Mouse (Mus musculus) midbrain, embryonic 10.5 days (tissue): Measurements from ENCODE around the gene Ccdc88a. TPM values are rescaled to one million over a fixed set of nuclear protein-coding genes. Genes with fewer than 3 reads are reported as not detected.
"Not testable (repeated sequence)": the region's sequence is repeated elsewhere in the genome, so short reads cannot be mapped to it uniquely, and the experiment has no call there.

ENCODE experiments used
- DNase-seq: peaks from one replicate; pipeline ENCODE4 v3.0.0-alpha.2; 2017; ENCODE audit warnings: low spot score
- H3K27ac ChIP-seq: fragments of 300-500 bp; sonication (generic); replicated peaks from 2 replicates; pipeline ENCODE4 v1.5.1; 2016; ENCODE audit warnings: mild to moderate bottlenecking
- H3K27me3 ChIP-seq: fragments of 300-500 bp; sonication (generic); 2 replicates; pipeline ENCODE4 v1.6.1; 2016; ENCODE audit warnings: low read depth, mild to moderate bottlenecking; ENCODE audit not compliant: poor library complexity, severe bottlenecking
- H3K36me3 ChIP-seq: fragments of 300-500 bp; sonication (generic); 2 replicates; pipeline ENCODE4 v1.6.1; 2016; ENCODE audit warnings: mild to moderate bottlenecking, moderate library complexity
- H3K4me1 ChIP-seq: fragments of 300-500 bp; sonication (generic); 2 replicates; pipeline ENCODE4 v1.6.1; 2016
- H3K4me3 ChIP-seq: fragments of 300-500 bp; sonication (generic); 2 replicates; pipeline ENCODE4 v1.5.1; 2016; ENCODE audit warnings: mild to moderate bottlenecking, moderate library complexity
- H3K9me3 ChIP-seq: fragments of 300-500 bp; sonication (generic); replicated peaks from 2 replicates; pipeline ENCODE4 v1.6.1; 2016; ENCODE audit warnings: mild to moderate bottlenecking
- WGBS: fragments of 180-500 bp; shearing (Covaris S2); methylation state at CpG from one replicate; pipeline ENCODE4 v1.1.7; 2016; 5-methylcytosine and 5-hydroxymethylcytosine counted together
- polyA plus RNA-seq: library from polyadenylated mRNA; unstranded; fragments of >200 nt; fragmentation: Nextera tagmentation; extraction: Ambion mirVana; gene quantifications from 2 replicates; pipeline ENCODE4 v1.2.1, GENCODE M21; 2016

Gene Ccdc88a
- polyA plus RNA-seq, 1 experiment from 2014 or later: 35.9 TPM

GRCm38 (mm10) chr11:29546297-29546696 lies 172.8 kb downstream of the Ccdc88a start:
- not testable (repeated sequence) for H3K9me3 ChIP-seq, DNase-seq, H3K27me3 ChIP-seq
- Histone ChIP-seq H3K4me3 (peak overlapping the region; percentile 81), H3K27ac (peak overlapping the region; percentile 92; the same call in 1 of the 2 replicates), H3K4me1 (peaks cover 14% of the 10 kb centered on the region), H3K36me3 (peaks cover 53% of the 10 kb centered on the region)
- WGBS: 94% methylated on average over 2 of the region's 2 CpGs

DNA sequence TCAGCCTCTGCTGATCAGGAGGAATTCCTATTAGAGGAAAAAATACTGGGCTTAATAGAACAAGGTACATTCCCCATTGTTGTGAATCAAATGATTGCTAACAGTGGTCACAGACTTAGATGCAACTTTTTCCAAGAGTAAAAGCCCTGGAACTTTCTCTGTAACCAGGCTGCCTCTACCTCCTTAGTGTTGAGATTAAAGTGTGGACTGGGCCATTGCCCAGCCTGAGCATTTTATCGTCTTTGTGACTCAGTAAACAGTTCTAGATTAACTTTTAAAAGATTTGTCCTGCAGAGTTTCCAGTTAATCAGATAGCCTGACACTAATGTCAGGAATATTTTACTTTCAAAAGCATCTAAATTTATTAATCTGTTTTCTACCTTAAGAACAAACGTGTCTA lies 173.3 kb downstream of the Ccdc88a start:
- WGBS: 25% methylated on average over 2 of the region's 2 CpGs
- Histone ChIP-seq H3K4me1 (peaks cover 14% of the 10 kb centered on the region), H3K4me3 (peak overlapping the region; percentile 81), H3K27ac (peak overlapping the region; percentile 92), H3K9me3 (no peaks in the 10 kb centered on the region), H3K36me3 (peaks cover 48% of the 10 kb centered on the region), H3K27me3 (no peaks in the 10 kb centered on the region)
- DNase-seq: no peak

GRCm38 (mm10) chr11:29547249-29547751 lies 173.8 kb downstream of the Ccdc88a start:
- no peaks in the 10 kb centered on the region for H3K9me3 ChIP-seq
- H3K36me3 ChIP-seq: peaks cover 45% of the 10 kb centered on the region
- under 1% methylated on average over 27 of the region's 27 CpGs for WGBS
- H3K4me1 ChIP-seq: peaks cover 14% of the 10 kb centered on the region
- H3K27ac ChIP-seq: peak overlapping the region; percentile 92
- no peaks in the 10 kb centered on the region for H3K27me3 ChIP-seq
- peak overlapping the region; percentile 81 for H3K4me3 ChIP-seq
- DNase-seq: no peak

DNA sequence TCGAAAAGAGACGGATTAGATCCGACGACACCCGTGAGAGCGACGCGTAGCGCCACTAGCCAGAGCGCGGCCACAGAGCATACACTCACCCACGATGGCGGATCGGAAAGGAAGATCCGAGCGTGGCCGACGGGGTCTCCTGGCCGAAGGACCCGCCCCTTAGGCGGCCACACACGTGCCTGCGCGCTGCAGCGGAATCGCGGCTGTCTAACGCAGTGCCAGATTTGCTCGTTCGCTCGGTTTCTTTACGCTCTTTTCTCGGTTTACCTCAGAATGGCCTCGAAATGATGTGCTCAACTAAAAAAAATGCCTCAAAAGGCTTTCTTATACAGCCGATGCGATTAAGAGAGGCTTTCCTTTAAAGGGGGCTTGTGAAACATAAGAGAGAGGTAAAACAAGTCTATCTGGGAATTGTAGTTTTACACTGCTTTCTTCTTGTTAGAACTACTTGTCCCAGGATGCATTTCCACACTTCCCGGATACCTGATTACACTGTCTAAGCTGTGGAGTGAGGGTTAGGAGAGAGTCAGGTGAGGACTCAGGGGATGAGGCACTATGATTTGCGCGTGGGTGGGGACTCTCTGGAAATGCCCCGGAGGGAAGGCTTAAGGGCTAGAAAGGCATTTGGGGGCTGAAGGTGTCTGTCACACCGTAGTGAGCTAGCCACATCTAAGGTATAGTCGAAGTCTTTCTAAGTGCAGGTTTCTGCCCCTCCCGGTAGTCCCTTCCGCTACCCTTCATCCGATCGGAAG lies 174.5 kb downstream of the Ccdc88a start, which contains the start of the genes Clhc1 and Rps27a:
Gene Clhc1 (plus strand): TSS at position 199 of the 752 bp plus-strand sequence.
Gene Rps27a (minus strand): TSS at position 358 of the 752 bp plus-strand sequence.
- H3K27ac ChIP-seq: peak within 1 kb of the TSS; percentile 92
- peak within 1 kb of the TSS; percentile 81 for H3K4me3 ChIP-seq
- H3K9me3 ChIP-seq: no peaks in the 10 kb centered on the region
- H3K27me3 ChIP-seq: no peaks in the 10 kb centered on the region
- WGBS: under 1% methylated on average over 46 of the region's 46 CpGs
- DNase-seq: peak; percentile 91
- H3K4me1 ChIP-seq: peaks cover 14% of the 10 kb centered on the region
- peaks cover 39% of the 10 kb centered on the region for H3K36me3 ChIP-seq

DNA sequence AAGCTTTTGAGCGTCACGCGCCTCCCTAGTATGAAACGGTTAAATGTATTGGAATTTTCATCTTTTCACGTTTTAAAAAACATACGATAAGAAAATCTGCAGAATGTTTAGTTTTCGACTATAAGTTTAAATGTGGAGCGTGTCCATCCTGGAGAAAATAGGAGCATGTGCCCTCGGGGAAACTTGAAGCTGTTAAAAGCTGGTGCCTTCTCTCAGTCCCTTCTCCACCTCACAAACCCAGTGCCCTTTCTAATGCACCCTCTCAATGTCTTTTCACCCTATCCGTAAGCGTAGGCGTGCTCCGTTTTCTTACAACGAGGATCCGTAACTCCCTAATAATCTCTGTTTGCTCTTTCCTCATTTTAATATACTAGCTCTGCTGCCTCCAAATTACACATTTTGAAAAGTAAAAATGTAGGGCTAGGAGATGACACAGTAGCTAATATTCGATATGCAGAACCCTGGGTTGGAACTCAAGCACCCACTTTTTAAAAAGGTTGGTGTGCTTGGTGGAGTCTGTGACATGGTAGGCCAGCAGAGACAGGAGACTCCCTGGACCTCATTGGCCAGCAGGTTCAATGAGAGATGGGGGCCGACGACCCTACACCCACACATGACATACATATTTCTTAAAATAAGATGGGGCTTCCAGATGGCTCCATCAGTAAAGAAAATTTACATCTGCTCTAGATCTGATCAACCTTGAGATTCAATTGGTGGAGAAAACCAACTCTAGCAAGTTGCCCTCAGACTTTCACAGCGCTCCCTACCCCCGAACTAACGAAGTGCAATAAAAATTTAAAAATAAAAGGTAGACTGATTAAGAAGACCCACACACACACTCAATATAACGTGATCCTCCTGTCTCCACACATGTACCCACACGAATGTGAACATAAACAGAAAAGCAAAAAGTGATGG lies 175.3 kb downstream of the Ccdc88a start:
- 29% methylated on average over 23 of the region's 23 CpGs for WGBS
- Histone ChIP-seq H3K9me3 (no peaks in the 10 kb centered on the region), H3K27me3 (no peaks in the 10 kb centered on the region), H3K4me1 (peaks cover 14% of the 10 kb centered on the region), H3K4me3 (peak overlapping the region; percentile 81), H3K36me3 (peaks cover 31% of the 10 kb centered on the region), H3K27ac (peak overlapping the region; percentile 92)
- no peak for DNase-seq

- Histone ChIP-seq H3K4me3 (no peak overlapping the region), H3K4me1 (peaks cover 14% of the 10 kb centered on the region), H3K27me3 (no peaks in the 10 kb centered on the region), H3K36me3 (peaks cover 25% of the 10 kb centered on the region), H3K27ac (no peak overlapping the region), H3K9me3 (no peaks in the 10 kb centered on the region)
- no peak for DNase-seq
- 96% methylated on average over 1 of the region's 1 CpGs for WGBS
These were observed 175.9 kb downstream of the Ccdc88a start for GRCm38 (mm10) chr11:29549425-29549778.

Other genes starting within 250 kb of the Ccdc88a start
- 37.3 and 42.3 TPM in 2 replicates for gene Pnpt1, start 242.9 kb upstream of the Ccdc88a start, polyA plus RNA-seq
- 103 and 108 TPM in 2 replicates for gene Ppp4r3b, start 200.8 kb upstream of the Ccdc88a start, polyA plus RNA-seq
- gene Cfap36, start 126.2 kb upstream of the Ccdc88a start, polyA plus RNA-seq: 64.1 and 67.6 TPM in 2 replicates
- gene Prorsd1, start 141.4 kb downstream of the Ccdc88a start, polyA plus RNA-seq: 19.6 and 19.8 TPM in 2 replicates
- gene Mtif2, start 152.8 kb downstream of the Ccdc88a start, polyA plus RNA-seq: 46.6 and 56.7 TPM in 2 replicates
- gene Clhc1, start 174.3 kb downstream of the Ccdc88a start, polyA plus RNA-seq: 0.12 and 0.47 TPM in 2 replicates
- gene Rps27a, start 174.5 kb downstream of the Ccdc88a start, polyA plus RNA-seq: 887 and 1,041 TPM in 2 replicates